Mouse (Mus musculus) adrenal gland, postnatal 10 days (tissue): ENCODE results near the gene Olfr680-ps1. TPM values are rescaled to one million over a fixed set of nuclear protein-coding genes. Genes with fewer than 3 reads are reported as not detected.
"Not testable (repeated sequence)": the region's sequence is repeated elsewhere in the genome, so short reads cannot be mapped to it uniquely, and the experiment has no call there.

Source experiments
- DNase-seq: peaks from one replicate; pipeline ENCODE4 v3.0.0; 2021; ENCODE audit warnings: mixed read lengths
- long read RNA-seq, 2 experiments: library from polyadenylated mRNA; stranded (forward); transcript quantifications; one replicate each; pipeline ENCODE4 v2.0.0; 2021
- total RNA-seq, 2 experiments: library from RNA; stranded (reverse); gene quantifications; 2 replicates each; pipeline ENCODE4 v1.2.3; 2021

Olfr680-ps1 gene
- total RNA-seq, result not detected
- long read RNA-seq, experiment 1, result 0 reads
- long read RNA-seq, experiment 2, result 0 reads

DNA sequence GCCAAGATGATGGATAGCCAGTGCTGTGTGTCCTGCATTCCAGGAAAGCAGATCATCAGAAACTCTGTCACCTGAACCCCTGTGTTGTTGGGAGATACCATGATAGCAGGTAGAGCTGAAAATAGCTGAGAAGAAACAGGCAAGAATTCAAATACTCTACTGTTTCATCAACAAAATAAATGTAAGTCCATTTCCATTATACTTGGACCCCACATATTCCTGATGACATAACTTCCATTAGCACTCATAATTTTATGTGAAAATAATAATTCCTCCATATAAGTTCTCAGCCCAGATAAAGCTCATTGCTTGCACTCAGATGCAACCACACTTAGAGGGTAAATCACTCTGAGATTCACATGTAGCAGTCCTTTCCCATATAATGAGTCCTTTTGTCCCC is at the start of gene Olfr680-ps1:
Olfr680-ps1 (minus strand) TSS at position 101 of the 400 bp plus-strand sequence.
- DNase-seq, result not testable (repeated sequence)

DNA sequence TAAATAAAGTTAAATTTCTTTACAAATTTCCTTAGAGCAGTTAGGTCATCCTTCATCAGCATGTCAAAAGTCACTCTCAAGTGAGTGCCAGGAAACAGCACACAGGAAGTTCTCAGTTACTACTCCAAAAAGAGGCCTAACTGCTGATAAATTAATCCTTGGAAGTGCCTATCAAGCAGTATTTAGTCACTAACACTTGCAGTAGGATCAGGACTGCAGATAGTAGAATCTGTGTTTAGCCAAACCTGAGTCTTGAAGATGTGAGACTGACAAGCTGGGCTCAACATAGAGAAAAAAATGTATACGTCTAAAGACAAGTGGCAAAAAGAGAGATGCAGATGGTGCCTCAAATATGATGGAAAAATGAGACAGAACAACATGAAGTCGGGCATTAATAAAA is 48.7 kb upstream of the Olfr680-ps1 start:
- DNase-seq, result no peak

DNA sequence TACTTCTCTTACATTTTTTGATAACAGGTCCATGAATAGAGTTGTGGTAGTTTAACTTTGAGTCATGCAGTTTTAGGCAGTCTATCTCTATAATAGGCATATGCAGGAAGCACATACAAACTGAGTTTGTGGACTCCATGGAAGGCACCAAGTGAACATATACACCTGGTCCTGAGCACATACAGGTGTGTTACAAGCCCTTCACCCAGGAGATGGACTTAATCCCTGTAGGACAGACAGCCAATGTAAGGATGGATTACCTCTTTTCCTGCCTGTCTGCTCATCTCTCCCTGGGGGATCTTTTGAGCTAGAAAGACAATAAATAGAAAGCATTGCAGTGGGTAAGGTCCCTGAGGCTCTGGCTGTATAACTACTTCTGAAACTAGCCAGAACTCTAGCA is 23.9 kb upstream of the Olfr680-ps1 start, which contains the start of gene Olfr681:
Olfr681 (plus strand) TSS at position 301 of the 400 bp plus-strand sequence.
- DNase-seq, result no peak

DNA sequence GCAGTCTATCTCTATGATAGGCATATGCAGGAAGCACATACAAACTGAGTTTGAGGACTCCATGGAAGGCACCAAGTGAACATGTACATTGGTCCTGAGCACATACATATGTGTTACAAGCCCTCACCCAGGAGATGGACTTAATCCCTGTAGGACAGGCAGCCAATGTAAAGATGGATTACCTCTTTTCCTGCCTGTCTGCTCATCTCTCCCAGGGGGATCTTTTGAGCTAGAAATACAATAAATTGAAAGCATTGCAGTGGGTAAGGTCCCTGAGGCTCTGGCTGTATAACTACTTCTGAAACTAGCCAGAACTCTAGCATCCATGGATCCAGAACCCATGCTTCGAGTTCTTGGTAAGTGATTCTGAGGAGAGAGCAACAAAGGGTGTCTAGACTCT is 11.7 kb downstream of the Olfr680-ps1 start, which contains the start of gene Olfr679:
Olfr679 (plus strand) TSS at position 301 of the 400 bp plus-strand sequence.
- no peak for DNase-seq

DNA sequence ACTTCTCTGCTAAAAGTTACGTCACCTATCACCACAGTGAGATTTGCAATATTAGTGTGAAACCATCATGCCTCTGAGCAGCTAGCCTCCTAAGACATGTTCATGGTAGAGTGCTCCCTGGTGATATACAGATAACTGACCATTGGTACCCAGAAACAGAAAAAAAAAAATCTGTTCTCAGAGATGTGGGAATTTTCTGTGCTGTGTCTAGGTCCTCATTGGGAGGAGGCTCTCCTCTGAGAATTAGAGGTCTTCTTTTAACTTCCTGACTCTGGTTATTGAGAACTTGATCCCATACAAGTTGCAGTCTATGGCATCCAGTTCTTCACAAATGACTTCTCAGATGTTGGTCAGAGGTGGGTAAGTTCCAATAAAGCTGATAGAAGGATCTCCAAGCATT is 28.4 kb downstream of the Olfr680-ps1 start, which contains the start of gene Olfr678:
Olfr678 (plus strand) TSS at position 301 of the 400 bp plus-strand sequence.
- DNase-seq, result no peak

DNA sequence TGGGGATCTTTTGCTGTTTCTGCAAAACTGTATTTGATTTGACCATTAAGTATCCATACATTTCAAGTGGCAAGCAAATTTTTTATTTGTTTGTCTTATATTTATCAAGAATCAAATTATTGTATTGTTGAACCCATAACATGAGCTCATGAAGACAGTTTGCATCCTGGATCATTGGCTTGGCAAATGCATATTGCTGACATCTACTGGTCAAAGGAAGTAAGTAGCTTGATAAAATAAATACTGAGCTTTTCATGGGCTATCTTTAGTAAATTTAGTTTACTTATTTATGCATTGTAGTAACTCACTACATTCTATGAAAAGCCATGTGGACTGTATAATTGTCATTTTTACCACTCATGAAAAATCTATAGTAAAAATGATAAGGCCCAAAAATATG is 33.7 kb downstream of the Olfr680-ps1 start:
- DNase-seq, result no peak

Other genes starting within 250 kb of the Olfr680-ps1 start
- gene Usp17la, start 235.8 kb downstream of the Olfr680-ps1 start, total RNA-seq, result not detected
- gene Olfr665, start 214.8 kb downstream of the Olfr680-ps1 start, total RNA-seq, result not detected
- gene Olfr666, start 196.9 kb downstream of the Olfr680-ps1 start, total RNA-seq, result not detected
- gene Olfr667, start 171.3 kb downstream of the Olfr680-ps1 start, total RNA-seq, result not detected
- gene Olfr668, start 164.8 kb downstream of the Olfr680-ps1 start, total RNA-seq, result not detected
- not detected for gene Olfr669, start 158.6 kb downstream of the Olfr680-ps1 start, total RNA-seq
- not detected for gene Olfr670, start 130.2 kb downstream of the Olfr680-ps1 start, total RNA-seq
- not detected for gene Olfr671, start 113.7 kb downstream of the Olfr680-ps1 start, total RNA-seq
- gene Olfr672, start 90.8 kb downstream of the Olfr680-ps1 start, total RNA-seq, result not detected
- not detected for gene Olfr675, start 64.4 kb downstream of the Olfr680-ps1 start, total RNA-seq
- gene Olfr676, start 60.1 kb downstream of the Olfr680-ps1 start, total RNA-seq, result not detected
- not detected for gene Olfr677, start 41.4 kb downstream of the Olfr680-ps1 start, total RNA-seq
- not detected for gene Olfr678, start 28.3 kb downstream of the Olfr680-ps1 start, total RNA-seq
- not detected for gene Olfr679, start 11.6 kb downstream of the Olfr680-ps1 start, total RNA-seq
- gene Olfr681, start 24.0 kb upstream of the Olfr680-ps1 start, total RNA-seq, result not detected
- not detected for gene Olfr683, start 54.2 kb upstream of the Olfr680-ps1 start, total RNA-seq
- gene Olfr684, start 70.8 kb upstream of the Olfr680-ps1 start, total RNA-seq, result not detected
- not detected for gene Olfr685, start 93.2 kb upstream of the Olfr680-ps1 start, total RNA-seq
- gene Olfr686, start 114.7 kb upstream of the Olfr680-ps1 start, total RNA-seq, result not detected
- not detected for gene Olfr688, start 195.3 kb upstream of the Olfr680-ps1 start, total RNA-seq
- not detected for gene Olfr689, start 218.3 kb upstream of the Olfr680-ps1 start, total RNA-seq
- not detected for gene Olfr690, start 241.3 kb upstream of the Olfr680-ps1 start, total RNA-seq
- gene Olfr691, start 249.5 kb upstream of the Olfr680-ps1 start, total RNA-seq, result not detected